9 mouse cellular contexts compared by ENCODE assay signal in genomic region chr10:118804574-118804973, GRCm38 (mm10).
A peak's percentile ranks its signal among the peaks of the same experiment; 100 is the strongest.
DNase-seq lines count a peak whose midpoint lies in the region; ATAC-seq and TF ChIP-seq lines count a peak whose summit lies in the region.
"Had no signal": no experiment of that assay in that cellular context is flagged by ENCODE, and none has a peak within 500 bp of the region (broad histone marks: within the 10 kb centered on the region; RNA-seq: fewer than 3 reads in every experiment).

No protein-coding gene starts in this region.

- no peak overlapping the region for H3K9ac ChIP-seq in liver, embryonic 14.5 days (replicated peaks)
- H3K9ac ChIP-seq: embryonic facial prominence, embryonic 13.5 days had no signal

- H3K4me1 ChIP-seq in liver, embryonic 14.5 days (replicated peaks; ENCODE audit: control insufficient read depth in 2 of 2, insufficient read depth in 2 of 2, low read length in 1 of 2) = peaks cover 0 to 12% of the 10 kb centered on the region in 2 experiments; a peak in 1 of 4 replicates
- peaks cover 9% of the 10 kb centered on the region; the same call in 1 of the 2 replicates for H3K4me1 ChIP-seq in spleen, adult 2 months (ENCODE audit: control insufficient read depth, insufficient read depth, insufficient read length)
- H3K4me1 ChIP-seq in midbrain, embryonic 10.5 days = peaks cover 11% of the 10 kb centered on the region
- H3K4me1 ChIP-seq: embryonic facial prominence, embryonic 13.5 days had no signal

- no peak overlapping the region for H3K4me3 ChIP-seq in liver, embryonic 14.5 days (ENCODE audit: insufficient read depth in 1 of 2, low read depth in 2 of 2, low read length in 2 of 2)
- H3K4me3 ChIP-seq in spleen, adult 2 months (ENCODE audit: extremely low read depth, insufficient read depth, insufficient read length) = no peak overlapping the region
- no peak overlapping the region for H3K4me3 ChIP-seq in midbrain, embryonic 10.5 days
- H3K4me3 ChIP-seq: embryonic facial prominence, embryonic 13.5 days had no signal

- H3K27me3 ChIP-seq in liver, embryonic 14.5 days (ENCODE audit: control insufficient read depth, insufficient read depth, low read length) = no peaks in the 10 kb centered on the region
- no peaks in the 10 kb centered on the region for H3K27me3 ChIP-seq in spleen, adult 2 months (ENCODE audit: control insufficient read depth, insufficient read depth, low read length)
- H3K27me3 ChIP-seq in midbrain, embryonic 10.5 days (ENCODE audit: low read depth, poor library complexity, severe bottlenecking) = no peaks in the 10 kb centered on the region
- H3K27me3 ChIP-seq: embryonic facial prominence, embryonic 13.5 days had no signal

- no peak for DNase-seq in frontal cortex, postnatal 10 days (ENCODE audit: low spot score in 2 of 2)
- DNase-seq in heart, postnatal 36 days = peak; percentile 23 to 37
- DNase-seq in liver, embryonic 14.5 days (ENCODE audit: low read depth in 3 of 3, low spot score in 3 of 3) = peak in 2 of 3 experiments; percentile 7 to 28
- DNase-seq in spleen, adult 2 months (ENCODE audit: low read depth in 1 of 2, low spot score in 2 of 2) = peak; percentile 37 to 57
- no peak for DNase-seq in layer of hippocampus, postnatal 14 days (ENCODE audit: low spot score in 2 of 2)
- no peak for DNase-seq in midbrain, embryonic 10.5 days (ENCODE audit: low spot score)
- no peak for DNase-seq in gastrocnemius, adult 8-10 months (ENCODE audit: low spot score in 2 of 2)

- TF ChIP-seq CTCF in liver, embryonic 14.5 days (IDR thresholded peaks at IDR 0.05; ENCODE audit: low read depth) = no peak
- no peak for TF ChIP-seq CTCF in spleen, adult 2 months (IDR thresholded peaks at IDR 0.05; ENCODE audit: extremely low read depth, insufficient read depth, insufficient read length, insufficient replicate concordance)

- no peaks in the 10 kb centered on the region for H3K36me3 ChIP-seq in liver, embryonic 14.5 days (replicated peaks; ENCODE audit: control insufficient read depth, insufficient read depth, low read depth)
- no peaks in the 10 kb centered on the region for H3K36me3 ChIP-seq in spleen, adult 2 months (ENCODE audit: control insufficient read depth, insufficient read depth, low read length)
- no peaks in the 10 kb centered on the region for H3K36me3 ChIP-seq in midbrain, embryonic 10.5 days
- H3K36me3 ChIP-seq: embryonic facial prominence, embryonic 13.5 days had no signal

- intact Hi-C loops in heart, postnatal 36 days (cut with DNase I) = no loop called here

- H3K27ac ChIP-seq in liver, embryonic 14.5 days = no peak overlapping the region
- H3K27ac ChIP-seq in spleen, adult 2 months (ENCODE audit: insufficient read depth, low read length) = no peak overlapping the region
- no peak overlapping the region for H3K27ac ChIP-seq in midbrain, embryonic 10.5 days (replicated peaks)
- H3K27ac ChIP-seq: embryonic facial prominence, embryonic 13.5 days had no signal

- peak; percentile 38; the same call in 1 of the 2 replicates for ATAC-seq in frontal cortex, adult (ENCODE audit: low TSS enrichment)
- peak; percentile 57; the same call in 1 of the 2 replicates for ATAC-seq in liver, embryonic 14.5 days (ENCODE audit: insufficient read depth)

- no peaks in the 10 kb centered on the region for H3K9me3 ChIP-seq in liver, embryonic 14.5 days (ENCODE audit: control insufficient read depth, low read length)
- H3K9me3 ChIP-seq in midbrain, embryonic 10.5 days (replicated peaks) = no peaks in the 10 kb centered on the region
- H3K9me3 ChIP-seq: embryonic facial prominence, embryonic 13.5 days had no signal

- no peak overlapping the region for H3K4me2 ChIP-seq in liver, embryonic 14.5 days (ENCODE audit: low read depth)
- H3K4me2 ChIP-seq: embryonic facial prominence, embryonic 13.5 days had no signal

- WGBS in liver, embryonic 14.5 days (ENCODE audit: insufficient replicate concordance) = 11% methylated on average over 5 of the region's 5 CpGs
- 5% methylated on average over 5 of the region's 5 CpGs for WGBS in spleen, adult 2 months
- 68% methylated on average over 5 of the region's 5 CpGs for WGBS in midbrain, embryonic 10.5 days

- TF ChIP-seq POLR2A in spleen, adult 2 months (IDR thresholded peaks at IDR 0.05; ENCODE audit: low read depth, low read length) = no peak

- no peak for TF ChIP-seq EP300 in liver, embryonic 14.5 days (IDR thresholded peaks at IDR 0.05; ENCODE audit: low read depth)

Comparison
In these comparisons a context has a peak if more than half of its experiments do, and no peak if none do; other contexts are left out.
1. DNase-seq: peak in heart, postnatal 36 days (2 of 2), liver, embryonic 14.5 days (2 of 3) and spleen, adult 2 months (2 of 2); none in frontal cortex, postnatal 10 days (0 of 2), layer of hippocampus, postnatal 14 days (0 of 2), midbrain, embryonic 10.5 days (single experiment) and gastrocnemius, adult 8-10 months (0 of 2).